27 mouse cellular contexts compared by ENCODE assay signal in genomic region chr16:69567420-69568179, GRCm38 (mm10).
DNase-seq lines count a peak whose midpoint lies in the region; ATAC-seq lines count a peak whose summit lies in the region.
"Had no signal": no experiment of that assay in that cellular context is flagged by ENCODE, and none has a peak within 500 bp of the region (broad histone marks: within the 10 kb centered on the region; RNA-seq: fewer than 3 reads in every experiment).

No protein-coding gene starts in this region.

- H3K27me3 ChIP-seq in forebrain, embryonic 14.5 days (replicated peaks; ENCODE audit: control insufficient read depth, insufficient read depth, low read length): no peaks in the 10 kb centered on the region
- H3K27me3 ChIP-seq in forebrain, embryonic 11.5 days (ENCODE audit: control insufficient read depth, insufficient read depth, low read length): no peaks in the 10 kb centered on the region
- no peaks in the 10 kb centered on the region for H3K27me3 ChIP-seq in midbrain, embryonic 14.5 days (ENCODE audit: control insufficient read depth, insufficient read depth, low read length)
- no peaks in the 10 kb centered on the region for H3K27me3 ChIP-seq in midbrain, embryonic 11.5 days (ENCODE audit: control insufficient read depth, insufficient read depth, low read length)
- H3K27me3 ChIP-seq: embryonic facial prominence, embryonic 12.5 days; kidney, embryonic 15.5 days; limb, embryonic 13.5 days; liver, embryonic 12.5 days; neural tube, embryonic 15.5 days had no signal

- H3K4me3 ChIP-seq in forebrain, embryonic 14.5 days (ENCODE audit: low read depth, low read length): no peak overlapping the region
- no peak overlapping the region for H3K4me3 ChIP-seq in forebrain, embryonic 11.5 days (ENCODE audit: low read depth, low read length)
- no peak overlapping the region for H3K4me3 ChIP-seq in midbrain, embryonic 14.5 days (replicated peaks; ENCODE audit: low read depth, low read length)
- no peak overlapping the region for H3K4me3 ChIP-seq in midbrain, embryonic 11.5 days (ENCODE audit: low read depth, low read length)
- H3K4me3 ChIP-seq: embryonic facial prominence, embryonic 12.5 days; erythroblast, embryonic 14.5 days; heart, embryonic 10.5 days; kidney, embryonic 15.5 days; limb, embryonic 13.5 days; liver, embryonic 12.5 days; neural tube, embryonic 15.5 days had no signal

- no peaks in the 10 kb centered on the region for H3K36me3 ChIP-seq in forebrain, embryonic 14.5 days (ENCODE audit: control insufficient read depth, insufficient read depth, low read length)
- H3K36me3 ChIP-seq in forebrain, embryonic 11.5 days (ENCODE audit: control insufficient read depth, insufficient read depth, low read length): no peaks in the 10 kb centered on the region
- no peaks in the 10 kb centered on the region for H3K36me3 ChIP-seq in midbrain, embryonic 14.5 days (ENCODE audit: control insufficient read depth, insufficient read depth, low read length)
- H3K36me3 ChIP-seq in midbrain, embryonic 11.5 days (ENCODE audit: control insufficient read depth, insufficient read depth, low read length): no peaks in the 10 kb centered on the region
- H3K36me3 ChIP-seq: embryonic facial prominence, embryonic 12.5 days; heart, embryonic 10.5 days; kidney, embryonic 15.5 days; limb, embryonic 13.5 days; liver, embryonic 12.5 days; neural tube, embryonic 15.5 days had no signal

- H3K9ac ChIP-seq in forebrain, embryonic 14.5 days (ENCODE audit: low read length): no peak overlapping the region
- H3K9ac ChIP-seq in forebrain, embryonic 11.5 days (ENCODE audit: low read length): no peak overlapping the region
- no peak overlapping the region for H3K9ac ChIP-seq in midbrain, embryonic 14.5 days (replicated peaks; ENCODE audit: low read length)
- no peak overlapping the region for H3K9ac ChIP-seq in midbrain, embryonic 11.5 days (ENCODE audit: low read length)
- H3K9ac ChIP-seq: embryonic facial prominence, embryonic 12.5 days; kidney, embryonic 15.5 days; limb, embryonic 13.5 days; liver, embryonic 12.5 days; neural tube, embryonic 15.5 days had no signal

- ATAC-seq in forebrain, embryonic 14.5 days: peak; percentile 88
- ATAC-seq in forebrain, embryonic 11.5 days (replicated peaks; ENCODE audit: low FRiP score): no peak
- peak; percentile 53; the same call in 1 of the 2 replicates for ATAC-seq in midbrain, embryonic 14.5 days (ENCODE audit: low FRiP score, low TSS enrichment)
- no peak for ATAC-seq in midbrain, embryonic 11.5 days (ENCODE audit: low FRiP score)
- ATAC-seq: CD4-positive, CD25-positive, alpha-beta regulatory T cell, adult 4 months; liver, embryonic 12.5 days had no signal

- no peaks in the 10 kb centered on the region for H3K9me3 ChIP-seq in forebrain, embryonic 14.5 days (replicated peaks; ENCODE audit: control insufficient read depth, low read length)
- H3K9me3 ChIP-seq in forebrain, embryonic 11.5 days (ENCODE audit: control insufficient read depth, low read length): no peaks in the 10 kb centered on the region
- no peaks in the 10 kb centered on the region for H3K9me3 ChIP-seq in midbrain, embryonic 14.5 days (ENCODE audit: control insufficient read depth, low read length)
- H3K9me3 ChIP-seq in midbrain, embryonic 11.5 days (ENCODE audit: control insufficient read depth, low read length): no peaks in the 10 kb centered on the region
- H3K9me3 ChIP-seq: embryonic facial prominence, embryonic 12.5 days; heart, embryonic 10.5 days; kidney, embryonic 15.5 days; limb, embryonic 13.5 days; liver, embryonic 12.5 days; neural tube, embryonic 15.5 days had no signal

- peak; percentile 74 for DNase-seq in forebrain, embryonic 14.5 days (ENCODE audit: low spot score)
- no peak for DNase-seq in forebrain, embryonic 11.5 days (ENCODE audit: low spot score)
- peak; percentile 20 for DNase-seq in midbrain, embryonic 14.5 days
- DNase-seq in midbrain, embryonic 11.5 days (ENCODE audit: low spot score, missing footprints): no peak
- DNase-seq in brain, embryonic 18.5 days (ENCODE audit: low read depth, low spot score): peak; percentile 36
- DNase-seq in gastrocnemius, postnatal 4 days (ENCODE audit: low spot score in 2 of 2): no peak
- DNase-seq in lung, postnatal 14 days: no peak
- DNase-seq: adrenal gland, adult 2 months; cerebellum, adult 18-20 months; cerebellum, postnatal 14 days; kidney, adult 11 months; kidney, postnatal 36 days; layer of hippocampus, postnatal 36 days; lung, adult 18-20 months; lung, postnatal 10 days; right cerebral cortex, adult 18-20 months; right cerebral cortex, postnatal 4 days; thymus, adult 2 months; thymus, postnatal 4 days had no signal

- WGBS in forebrain, embryonic 14.5 days: 37% methylated on average over 2 of the region's 2 CpGs
- 72% methylated on average over 2 of the region's 2 CpGs for WGBS in forebrain, embryonic 11.5 days
- WGBS in midbrain, embryonic 14.5 days: 57% methylated on average over 2 of the region's 2 CpGs
- WGBS in midbrain, embryonic 11.5 days: 74% methylated on average over 2 of the region's 2 CpGs

- H3K27ac ChIP-seq in forebrain, embryonic 14.5 days (ENCODE audit: low read depth, low read length): no peak overlapping the region
- H3K27ac ChIP-seq in forebrain, embryonic 11.5 days (ENCODE audit: low read depth, low read length): no peak overlapping the region
- H3K27ac ChIP-seq in midbrain, embryonic 14.5 days (replicated peaks; ENCODE audit: low read depth, low read length): no peak overlapping the region
- H3K27ac ChIP-seq in midbrain, embryonic 11.5 days (ENCODE audit: low read depth, low read length): no peak overlapping the region
- H3K27ac ChIP-seq: embryonic facial prominence, embryonic 12.5 days; heart, embryonic 10.5 days; kidney, embryonic 15.5 days; limb, embryonic 13.5 days; liver, embryonic 12.5 days; neural tube, embryonic 15.5 days had no signal

- no peak overlapping the region for H3K4me2 ChIP-seq in forebrain, embryonic 14.5 days (ENCODE audit: low read length)
- no peak overlapping the region for H3K4me2 ChIP-seq in forebrain, embryonic 11.5 days (ENCODE audit: low read depth, low read length, severe bottlenecking)
- no peak overlapping the region for H3K4me2 ChIP-seq in midbrain, embryonic 14.5 days (ENCODE audit: low read length)
- no peak overlapping the region for H3K4me2 ChIP-seq in midbrain, embryonic 11.5 days
- H3K4me2 ChIP-seq: embryonic facial prominence, embryonic 12.5 days; kidney, embryonic 15.5 days; limb, embryonic 13.5 days; liver, embryonic 12.5 days; neural tube, embryonic 15.5 days had no signal

- H3K4me1 ChIP-seq in forebrain, embryonic 14.5 days (ENCODE audit: control insufficient read depth, insufficient read depth, low read length): no peaks in the 10 kb centered on the region
- no peaks in the 10 kb centered on the region for H3K4me1 ChIP-seq in forebrain, embryonic 11.5 days (replicated peaks; ENCODE audit: control insufficient read depth, insufficient read depth, low read length)
- no peaks in the 10 kb centered on the region for H3K4me1 ChIP-seq in midbrain, embryonic 14.5 days (ENCODE audit: control insufficient read depth, insufficient read depth, low read length)
- H3K4me1 ChIP-seq in midbrain, embryonic 11.5 days (ENCODE audit: control insufficient read depth, insufficient read depth, low read length): no peaks in the 10 kb centered on the region
- H3K4me1 ChIP-seq: embryonic facial prominence, embryonic 12.5 days; heart, embryonic 10.5 days; kidney, embryonic 15.5 days; limb, embryonic 13.5 days; liver, embryonic 12.5 days; neural tube, embryonic 15.5 days had no signal

Comparison
In these comparisons a context has a peak if more than half of its experiments do, and no peak if none do; other contexts are left out.
1. ATAC-seq: peak in forebrain, embryonic 14.5 days (single experiment) and midbrain, embryonic 14.5 days (single experiment); none in forebrain, embryonic 11.5 days (single experiment) and midbrain, embryonic 11.5 days (single experiment).
2. DNase-seq: peak in forebrain, embryonic 14.5 days (single experiment), midbrain, embryonic 14.5 days (single experiment) and brain, embryonic 18.5 days (single experiment); none in forebrain, embryonic 11.5 days (single experiment), midbrain, embryonic 11.5 days (single experiment), gastrocnemius, postnatal 4 days (0 of 2) and lung, postnatal 14 days (single experiment).